Mouse (Mus musculus) small intestine, adult 2 months (tissue): ENCODE measurements around the gene Sema6d.

ENCODE experiments used
- CTCF ChIP-seq: fragments of 200-500 bp; IDR thresholded peaks from 2 replicates; pipeline ENCODE4 v1.5.1; 2012; ENCODE audit warnings: low read depth, mild to moderate bottlenecking, control low read depth, inconsistent platforms, low read length, moderate library complexity, mixed read lengths; ENCODE audit not compliant: insufficient replicate concordance, insufficient read length; ENCODE audit errors: extremely low read depth
- POLR2A ChIP-seq: fragments of 200-500 bp; IDR thresholded peaks from 2 replicates; pipeline ENCODE4 v1.6.1; 2012; ENCODE audit warnings: low read depth, mild to moderate bottlenecking, control low read depth, inconsistent platforms, low read length, moderate library complexity

- TF ChIP-seq POLR2A (no peak), CTCF (no peak)
Observed at GRCm38 (mm10) chr2:124397304-124397703, 307.5 kb downstream of the Sema6d start.
